Mouse (Mus musculus): ENCODE results near the gene Hspb1. TPM values are rescaled to one million over a fixed set of nuclear protein-coding genes. Genes with fewer than 3 reads are reported as not detected.

Hspb1 gene
- polyA plus RNA-seq, 1 experiment from 2014 or later = 10.1 TPM

GRCm38 (mm10) chr5:135892589-135893351, 5.1 kb downstream of the Hspb1 start:
- peaks cover 16% of the 10 kb centered on the region for H3K27me3 ChIP-seq (ENCODE audit: control insufficient read depth, insufficient read depth, low read depth, low read length)
- H3K36me3 ChIP-seq (ENCODE audit: control insufficient read depth, insufficient read depth, low read length) = no peaks in the 10 kb centered on the region
- H3K4me2 ChIP-seq (ENCODE audit: low read length) = no peak overlapping the region
- H3K4me1 ChIP-seq (ENCODE audit: control insufficient read depth, insufficient read depth, low read length) = no peaks in the 10 kb centered on the region
- H3K9me3 ChIP-seq (replicated peaks; ENCODE audit: control insufficient read depth, low read length, poor library complexity, severe bottlenecking) = no peaks in the 10 kb centered on the region
- H3K4me3 ChIP-seq (ENCODE audit: low read depth, low read length) = no peak overlapping the region
- no peak overlapping the region for H3K27ac ChIP-seq (ENCODE audit: low read length)
- H3K9ac ChIP-seq (ENCODE audit: low read depth, low read length) = 0 out of 2 replicates have a peak overlapping the region, but pooled peaks have one; percentile 14
- WGBS = 49% methylated on average over 9 of the region's 9 CpGs
- no peak for ATAC-seq

DNA sequence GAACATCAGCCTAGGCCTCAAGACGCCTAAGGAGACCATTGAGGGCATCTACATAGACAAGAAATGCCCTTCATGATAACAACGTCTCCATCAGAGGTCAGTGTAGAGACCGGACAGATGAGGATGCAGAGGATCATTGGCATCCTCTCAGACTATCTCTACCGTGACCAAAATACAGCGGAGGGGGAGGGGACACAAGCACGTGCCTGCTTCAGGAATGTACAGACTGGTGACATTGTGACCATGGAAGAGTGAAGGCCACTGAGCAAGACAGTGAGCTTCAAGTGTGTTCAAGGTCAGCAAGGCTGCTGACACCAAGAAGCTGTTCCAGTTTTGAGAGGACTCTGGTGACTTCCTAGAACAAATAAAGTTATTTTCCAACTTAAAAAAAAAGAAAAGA, 7.2 kb downstream of the Hspb1 start:
- Histone ChIP-seq H3K9ac (ENCODE audit: low read depth, low read length) (no peak overlapping the region), H3K4me2 (ENCODE audit: low read length) (no peak overlapping the region), H3K27me3 (ENCODE audit: control insufficient read depth, insufficient read depth, low read depth, low read length) (peaks cover 10% of the 10 kb centered on the region), H3K9me3 (replicated peaks; ENCODE audit: control insufficient read depth, low read length, poor library complexity, severe bottlenecking) (no peaks in the 10 kb centered on the region), H3K4me3 (ENCODE audit: low read depth, low read length) (no peak overlapping the region), H3K36me3 (ENCODE audit: control insufficient read depth, insufficient read depth, low read length) (no peaks in the 10 kb centered on the region), H3K4me1 (ENCODE audit: control insufficient read depth, insufficient read depth, low read length) (no peaks in the 10 kb centered on the region), H3K27ac (ENCODE audit: low read length) (no peak overlapping the region)
- ATAC-seq = no peak
- WGBS = 83% methylated on average over 6 of the region's 6 CpGs

- H3K36me3 ChIP-seq (ENCODE audit: control insufficient read depth, insufficient read depth, low read length) = no peaks in the 10 kb centered on the region
- H3K4me2 ChIP-seq (ENCODE audit: low read length) = no peak overlapping the region
- ATAC-seq = no peak
- WGBS = 21% methylated on average over 3 of the region's 3 CpGs
- peaks cover 5% of the 10 kb centered on the region; the same call in 1 of the 2 replicates for H3K4me1 ChIP-seq (ENCODE audit: control insufficient read depth, insufficient read depth, low read length)
- no peaks in the 10 kb centered on the region for H3K9me3 ChIP-seq (replicated peaks; ENCODE audit: control insufficient read depth, low read length, poor library complexity, severe bottlenecking)
- no peaks in the 10 kb centered on the region for H3K27me3 ChIP-seq (ENCODE audit: control insufficient read depth, insufficient read depth, low read depth, low read length)
- no peak overlapping the region for H3K27ac ChIP-seq (ENCODE audit: low read length)
- H3K9ac ChIP-seq (ENCODE audit: low read depth, low read length) = no peak overlapping the region
- H3K4me3 ChIP-seq (ENCODE audit: low read depth, low read length) = no peak overlapping the region
These were observed 10.3 kb downstream of the Hspb1 start for GRCm38 (mm10) chr5:135898028-135898427.

DNA sequence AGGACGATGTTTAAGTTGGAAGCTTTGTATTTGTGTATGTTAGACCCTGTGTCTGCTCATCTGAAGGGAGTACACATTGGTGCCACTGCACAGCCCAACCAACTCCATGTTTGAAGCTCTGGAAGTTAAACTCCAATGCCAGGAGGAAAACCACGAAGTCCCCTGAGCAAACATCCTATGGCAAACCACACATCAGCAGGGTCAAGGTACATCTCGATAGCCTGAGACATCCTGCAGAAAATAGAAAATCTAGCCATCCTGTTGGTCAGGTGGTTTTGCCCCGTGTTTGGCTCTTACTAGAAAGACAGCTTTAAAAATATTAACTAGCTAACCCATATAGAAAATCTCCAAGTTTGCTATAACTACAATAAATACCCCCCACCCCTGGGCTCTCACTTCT, 11.3 kb downstream of the Hspb1 start:
- peaks cover 10% of the 10 kb centered on the region; the same call in 1 of the 2 replicates for H3K4me1 ChIP-seq (ENCODE audit: control insufficient read depth, insufficient read depth, low read length)
- 80% methylated on average over 4 of the region's 4 CpGs for WGBS
- no peaks in the 10 kb centered on the region for H3K27me3 ChIP-seq (ENCODE audit: control insufficient read depth, insufficient read depth, low read depth, low read length)
- H3K9me3 ChIP-seq (replicated peaks; ENCODE audit: control insufficient read depth, low read length, poor library complexity, severe bottlenecking) = no peaks in the 10 kb centered on the region
- H3K4me2 ChIP-seq (ENCODE audit: low read length) = no peak overlapping the region
- H3K9ac ChIP-seq (ENCODE audit: low read depth, low read length) = no peak overlapping the region
- H3K4me3 ChIP-seq (ENCODE audit: low read depth, low read length) = no peak overlapping the region
- no peaks in the 10 kb centered on the region for H3K36me3 ChIP-seq (ENCODE audit: control insufficient read depth, insufficient read depth, low read length)
- H3K27ac ChIP-seq (ENCODE audit: low read length) = no peak overlapping the region
- no peak for ATAC-seq

DNA sequence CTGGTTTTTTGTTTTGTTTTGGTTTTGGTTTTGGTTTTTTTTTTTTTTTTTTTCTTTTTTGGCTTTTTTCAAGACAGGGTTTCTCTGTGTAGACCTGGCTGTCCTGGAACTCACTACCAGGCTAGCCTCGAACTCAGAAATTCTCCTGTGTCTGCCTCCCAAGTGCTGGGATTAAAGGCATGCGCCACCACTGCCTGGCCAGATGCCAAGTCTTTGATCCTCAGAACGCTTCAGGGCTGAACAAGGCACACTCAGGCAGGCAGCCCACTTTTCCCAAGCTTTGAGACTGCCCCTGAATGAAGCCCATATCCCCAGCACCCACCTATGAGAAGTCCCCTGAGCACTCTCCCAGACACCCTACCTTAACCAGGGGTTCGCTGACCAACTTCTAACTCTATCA, 12.1 kb downstream of the Hspb1 start:
- ATAC-seq = no peak
- Histone ChIP-seq H3K27ac (ENCODE audit: low read length) (no peak overlapping the region), H3K27me3 (ENCODE audit: control insufficient read depth, insufficient read depth, low read depth, low read length) (no peaks in the 10 kb centered on the region)

GRCm38 (mm10) chr5:135900701-135901100, 13.0 kb downstream of the Hspb1 start:
- Histone ChIP-seq H3K36me3 (ENCODE audit: control insufficient read depth, insufficient read depth, low read length) (no peaks in the 10 kb centered on the region), H3K4me3 (ENCODE audit: low read depth, low read length) (no peak overlapping the region), H3K9me3 (replicated peaks; ENCODE audit: control insufficient read depth, low read length, poor library complexity, severe bottlenecking) (no peaks in the 10 kb centered on the region), H3K4me2 (ENCODE audit: low read length) (no peak overlapping the region), H3K4me1 (ENCODE audit: control insufficient read depth, insufficient read depth, low read length) (peaks cover 13% of the 10 kb centered on the region; the same call in 1 of the 2 replicates), H3K27ac (ENCODE audit: low read length) (no peak overlapping the region), H3K9ac (ENCODE audit: low read depth, low read length) (no peak overlapping the region), H3K27me3 (ENCODE audit: control insufficient read depth, insufficient read depth, low read depth, low read length) (no peaks in the 10 kb centered on the region)
- 74% methylated on average over 3 of the region's 3 CpGs for WGBS
- ATAC-seq = no peak

More for the DNA sequence above, 12.1 kb downstream of the Hspb1 start:
- Histone ChIP-seq H3K9me3 (replicated peaks; ENCODE audit: control insufficient read depth, low read length, poor library complexity, severe bottlenecking) (no peaks in the 10 kb centered on the region), H3K4me3 (ENCODE audit: low read depth, low read length) (no peak overlapping the region), H3K9ac (ENCODE audit: low read depth, low read length) (no peak overlapping the region), H3K4me1 (ENCODE audit: control insufficient read depth, insufficient read depth, low read length) (peaks cover 13% of the 10 kb centered on the region; the same call in 1 of the 2 replicates), H3K4me2 (ENCODE audit: low read length) (no peak overlapping the region), H3K36me3 (ENCODE audit: control insufficient read depth, insufficient read depth, low read length) (no peaks in the 10 kb centered on the region)
- 54% methylated on average over 4 of the region's 4 CpGs for WGBS

DNA sequence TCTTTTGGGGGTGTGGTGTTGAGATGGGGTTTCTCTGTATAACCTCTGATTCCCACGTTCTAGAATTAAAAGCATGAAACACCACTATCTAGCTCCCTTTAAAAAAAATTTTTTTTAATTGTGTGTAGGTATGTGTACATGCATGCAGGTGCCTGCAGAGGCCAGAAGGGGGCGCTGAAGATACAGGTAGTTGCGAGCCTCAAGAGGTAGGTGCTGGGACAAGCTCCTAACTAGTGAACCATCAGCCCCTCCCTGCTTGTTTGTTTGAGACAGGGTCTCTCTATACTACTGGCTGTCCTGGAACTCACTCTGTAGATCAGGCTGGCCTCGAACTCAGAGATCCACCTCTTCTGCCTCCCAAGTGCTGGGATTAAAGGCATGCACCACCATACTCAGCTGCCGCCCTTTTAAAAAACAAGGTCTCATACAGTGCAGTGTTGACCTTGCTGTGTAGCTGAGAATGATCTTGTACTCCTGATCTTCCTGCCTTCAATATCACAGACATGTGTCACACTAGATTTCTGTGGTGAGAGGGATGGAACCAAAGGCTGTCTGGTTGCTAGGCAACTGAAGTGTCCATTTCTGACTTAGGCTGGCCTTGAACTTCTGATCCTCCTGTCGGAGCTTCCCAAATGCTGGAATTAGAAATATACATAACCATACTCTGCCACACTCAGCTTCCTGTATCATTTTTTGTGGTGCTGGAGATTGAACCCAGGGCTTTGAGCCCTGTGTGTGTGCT, 13.8 kb downstream of the Hspb1 start:
- Histone ChIP-seq H3K9me3 (replicated peaks; ENCODE audit: control insufficient read depth, low read length, poor library complexity, severe bottlenecking) (no peaks in the 10 kb centered on the region), H3K36me3 (ENCODE audit: control insufficient read depth, insufficient read depth, low read length) (no peaks in the 10 kb centered on the region), H3K4me3 (ENCODE audit: low read depth, low read length) (no peak overlapping the region), H3K27ac (ENCODE audit: low read length) (no peak overlapping the region), H3K27me3 (ENCODE audit: control insufficient read depth, insufficient read depth, low read depth, low read length) (no peaks in the 10 kb centered on the region), H3K4me1 (ENCODE audit: control insufficient read depth, insufficient read depth, low read length) (peaks cover 13% of the 10 kb centered on the region; the same call in 1 of the 2 replicates), H3K4me2 (ENCODE audit: low read length) (no peak overlapping the region), H3K9ac (ENCODE audit: low read depth, low read length) (no peak overlapping the region)
- WGBS = 67% methylated on average over 6 of the region's 6 CpGs
- no peak for ATAC-seq

DNA sequence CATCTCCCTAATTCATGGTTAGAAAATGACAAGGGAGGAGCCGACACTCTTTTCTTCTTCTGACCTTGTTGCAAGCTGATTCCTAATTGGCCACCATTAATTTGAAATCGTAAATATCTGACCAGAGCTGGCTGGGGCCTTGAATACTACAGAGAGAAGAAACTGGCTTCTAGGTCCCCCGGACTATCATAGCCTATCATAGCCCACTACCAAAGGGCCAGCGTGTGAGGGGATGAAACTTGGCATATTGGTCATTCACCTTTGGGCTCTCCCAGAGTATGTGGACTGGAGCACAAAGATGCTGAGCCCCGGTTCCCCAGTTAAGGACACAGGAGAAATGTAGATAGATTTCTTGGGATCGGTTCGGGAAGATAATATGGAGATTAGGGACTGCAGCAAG, 15.3 kb downstream of the Hspb1 start:
- H3K27me3 ChIP-seq (ENCODE audit: control insufficient read depth, insufficient read depth, low read depth, low read length) = no peaks in the 10 kb centered on the region
- peak overlapping the region; percentile 67 for H3K4me2 ChIP-seq (ENCODE audit: low read length)
- 20% methylated on average over 7 of the region's 7 CpGs for WGBS
- H3K9ac ChIP-seq (ENCODE audit: low read depth, low read length) = peak overlapping the region; percentile 58
- peaks cover 13% of the 10 kb centered on the region; the same call in 1 of the 2 replicates for H3K4me1 ChIP-seq (ENCODE audit: control insufficient read depth, insufficient read depth, low read length)
- no peaks in the 10 kb centered on the region for H3K9me3 ChIP-seq (replicated peaks; ENCODE audit: control insufficient read depth, low read length, poor library complexity, severe bottlenecking)
- H3K4me3 ChIP-seq (ENCODE audit: low read depth, low read length) = peak overlapping the region; percentile 30
- peak; percentile 29; the same call in 1 of the 2 replicates for ATAC-seq
- H3K27ac ChIP-seq (ENCODE audit: low read length) = peak overlapping the region; percentile 92
- H3K36me3 ChIP-seq (ENCODE audit: control insufficient read depth, insufficient read depth, low read length) = peaks cover 5% of the 10 kb centered on the region; the same call in 1 of the 2 replicates

Data from midbrain, embryonic 16.5 days (tissue).